Mouse (Mus musculus) bone marrow macrophage, adult 2 months (primary cell): Measurements from ENCODE around the gene Ces3a.

Experiments
- CTCF ChIP-seq: IDR thresholded peaks from 2 replicates; pipeline ENCODE4 v1.5.1; 2012; ENCODE audit warnings: low read depth, mild to moderate bottlenecking, low read length, moderate library complexity
- POLR2A ChIP-seq: IDR thresholded peaks from 2 replicates; pipeline ENCODE4 v1.6.1; 2012; ENCODE audit warnings: mild to moderate bottlenecking, low read depth, low read length, borderline replicate concordance

DNA sequence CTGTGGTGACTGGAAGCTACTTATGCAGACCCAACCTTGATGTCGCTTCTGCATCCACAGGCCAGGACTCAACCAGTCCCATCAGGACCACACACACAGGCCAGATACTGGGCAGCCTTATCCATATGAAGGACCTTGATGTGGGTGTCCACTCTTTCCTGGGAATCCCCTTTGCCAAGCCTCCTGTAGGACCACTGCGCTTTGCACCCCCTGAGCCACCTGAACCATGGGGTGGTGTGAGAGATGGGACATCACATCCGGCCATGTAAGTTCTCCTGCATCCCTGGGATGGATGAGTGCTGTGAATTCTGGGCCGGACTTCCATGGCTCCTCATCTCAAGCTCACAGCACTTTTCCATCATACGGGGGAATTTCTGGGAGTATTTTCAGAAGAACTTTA, 34.0 kb upstream of the Ces3a start:
- no peak for TF ChIP-seq POLR2A
- TF ChIP-seq CTCF, result no peak
